Mouse (Mus musculus): ENCODE results near the gene Vdac2. TPM values are rescaled to one million over a fixed set of nuclear protein-coding genes. Genes with fewer than 3 reads are reported as not detected.

Gene Vdac2
- polyA plus RNA-seq, 2 experiments: 146 to 226 TPM

GRCm38 (mm10) chr14:21838336-21839017, 13.4 kb downstream of the Vdac2 start:
- ATAC-seq (ENCODE audit: low FRiP score, low read depth) (no peak), DNase-seq (ENCODE audit: low spot score) (no peak)
- no peaks in the 10 kb centered on the region for H3K27me3 ChIP-seq (ENCODE audit: control insufficient read depth, insufficient read depth, low read length)
- no peaks in the 10 kb centered on the region for H3K4me1 ChIP-seq (ENCODE audit: control insufficient read depth, insufficient read depth, low read length)
- 74% methylated on average over 8 of the region's 8 CpGs for WGBS
- peaks cover 94% of the 10 kb centered on the region for H3K36me3 ChIP-seq (ENCODE audit: control insufficient read depth, insufficient read depth, low read length)
- TF ChIP-seq POLR2A (IDR thresholded peaks at IDR 0.05; ENCODE audit: borderline replicate concordance, extremely low read depth, insufficient read depth, insufficient read length): no peak
- H3K9ac ChIP-seq (ENCODE audit: low read depth, low read length, severe bottlenecking): no peak overlapping the region
- no peak overlapping the region for H3K4me2 ChIP-seq (replicated peaks; ENCODE audit: low read depth, low read length, severe bottlenecking)
- no peak overlapping the region for H3K27ac ChIP-seq (replicated peaks; ENCODE audit: low read depth, low read length)
- H3K9me3 ChIP-seq (ENCODE audit: control insufficient read depth, low read length): no peaks in the 10 kb centered on the region
- no peak overlapping the region for H3K4me3 ChIP-seq (replicated peaks; ENCODE audit: low read length)

- Histone ChIP-seq H3K4me3 (replicated peaks; ENCODE audit: low read length) (no peak overlapping the region), H3K4me2 (replicated peaks; ENCODE audit: low read depth, low read length, severe bottlenecking) (no peak overlapping the region), H3K9me3 (ENCODE audit: control insufficient read depth, low read length) (no peaks in the 10 kb centered on the region), H3K36me3 (ENCODE audit: control insufficient read depth, insufficient read depth, low read length) (peaks cover 99% of the 10 kb centered on the region), H3K27ac (replicated peaks; ENCODE audit: low read depth, low read length) (no peak overlapping the region), H3K9ac (ENCODE audit: low read depth, low read length, severe bottlenecking) (no peak overlapping the region), H3K27me3 (ENCODE audit: control insufficient read depth, insufficient read depth, low read length) (no peaks in the 10 kb centered on the region), H3K4me1 (ENCODE audit: control insufficient read depth, insufficient read depth, low read length) (peaks cover 3% of the 10 kb centered on the region)
- DNase-seq (ENCODE audit: low spot score) (no peak), ATAC-seq (ENCODE audit: low FRiP score, low read depth) (no peak)
- 88% methylated on average over 5 of the region's 5 CpGs for WGBS
- TF ChIP-seq POLR2A (IDR thresholded peaks at IDR 0.05; ENCODE audit: borderline replicate concordance, extremely low read depth, insufficient read depth, insufficient read length): no peak
Observed at GRCm38 (mm10) chr14:21841819-21842592, 17.0 kb downstream of the Vdac2 start.

- Histone ChIP-seq H3K9me3 (ENCODE audit: control insufficient read depth, low read length) (no peaks in the 10 kb centered on the region), H3K27me3 (ENCODE audit: control insufficient read depth, insufficient read depth, low read length) (no peaks in the 10 kb centered on the region), H3K4me1 (ENCODE audit: control insufficient read depth, insufficient read depth, low read length) (peaks cover 10% of the 10 kb centered on the region), H3K9ac (ENCODE audit: low read depth, low read length, severe bottlenecking) (no peak overlapping the region), H3K36me3 (ENCODE audit: control insufficient read depth, insufficient read depth, low read length) (peaks cover 87% of the 10 kb centered on the region), H3K27ac (replicated peaks; ENCODE audit: low read depth, low read length) (no peak overlapping the region), H3K4me3 (replicated peaks; ENCODE audit: low read length) (no peak overlapping the region), H3K4me2 (replicated peaks; ENCODE audit: low read depth, low read length, severe bottlenecking) (no peak overlapping the region)
- WGBS: 73% methylated on average over 6 of the region's 6 CpGs
- ATAC-seq (ENCODE audit: low FRiP score, low read depth) (no peak), DNase-seq (ENCODE audit: low spot score) (no peak)
- TF ChIP-seq POLR2A (IDR thresholded peaks at IDR 0.05; ENCODE audit: borderline replicate concordance, extremely low read depth, insufficient read depth, insufficient read length): no peak
Observed at GRCm38 (mm10) chr14:21843263-21843662, 18.2 kb downstream of the Vdac2 start.

- Histone ChIP-seq H3K9ac (ENCODE audit: low read depth, low read length, severe bottlenecking) (peak overlapping the region; percentile 52; the same call in 1 of the 2 replicates), H3K9me3 (ENCODE audit: control insufficient read depth, low read length) (no peaks in the 10 kb centered on the region), H3K4me2 (replicated peaks; ENCODE audit: low read depth, low read length, severe bottlenecking) (peak overlapping the region; percentile 100), H3K36me3 (ENCODE audit: control insufficient read depth, insufficient read depth, low read length) (peaks cover 51% of the 10 kb centered on the region), H3K27me3 (ENCODE audit: control insufficient read depth, insufficient read depth, low read length) (no peaks in the 10 kb centered on the region), H3K4me1 (ENCODE audit: control insufficient read depth, insufficient read depth, low read length) (peaks cover 12% of the 10 kb centered on the region), H3K27ac (replicated peaks; ENCODE audit: low read depth, low read length) (peak overlapping the region; percentile 43; the same call in 1 of the 2 replicates), H3K4me3 (replicated peaks; ENCODE audit: low read length) (peak overlapping the region; percentile 49)
- no peak for DNase-seq (ENCODE audit: low spot score)
- ATAC-seq (ENCODE audit: low FRiP score, low read depth): no peak
- 19% methylated on average over 9 of the region's 10 CpGs for WGBS
- no peak for TF ChIP-seq POLR2A (IDR thresholded peaks at IDR 0.05; ENCODE audit: borderline replicate concordance, extremely low read depth, insufficient read depth, insufficient read length)
Observed at GRCm38 (mm10) chr14:21846827-21847380, 21.9 kb downstream of the Vdac2 start.

- H3K9ac ChIP-seq (ENCODE audit: low read depth, low read length, severe bottlenecking): peak overlapping the region; percentile 52
Observed at GRCm38 (mm10) chr14:21847381-21848165, 22.5 kb downstream of the Vdac2 start.

More at GRCm38 (mm10) chr14:21847381-21848165, 22.5 kb downstream of the Vdac2 start:
- Histone ChIP-seq H3K27ac (replicated peaks; ENCODE audit: low read depth, low read length) (peak overlapping the region; percentile 43; the same call in 1 of the 2 replicates), H3K36me3 (ENCODE audit: control insufficient read depth, insufficient read depth, low read length) (peaks cover 45% of the 10 kb centered on the region), H3K9me3 (ENCODE audit: control insufficient read depth, low read length) (no peaks in the 10 kb centered on the region), H3K4me1 (ENCODE audit: control insufficient read depth, insufficient read depth, low read length) (peaks cover 12% of the 10 kb centered on the region), H3K27me3 (ENCODE audit: control insufficient read depth, insufficient read depth, low read length) (no peaks in the 10 kb centered on the region), H3K4me2 (replicated peaks; ENCODE audit: low read depth, low read length, severe bottlenecking) (peak overlapping the region; percentile 100), H3K4me3 (replicated peaks; ENCODE audit: low read length) (peak overlapping the region; percentile 49)
- ATAC-seq (ENCODE audit: low FRiP score, low read depth) (peak; percentile 73), DNase-seq (ENCODE audit: low spot score) (peak; percentile 80)
- WGBS: 0% methylated on average over 47 of the region's 50 CpGs
- TF ChIP-seq POLR2A (IDR thresholded peaks at IDR 0.05; ENCODE audit: borderline replicate concordance, extremely low read depth, insufficient read depth, insufficient read length): no peak

Data from limb, embryonic 14.5 days (tissue).